Mouse (Mus musculus) lung, embryonic 16.5 days (tissue): Measurements from ENCODE around the gene Tmem121b. TPM values are rescaled to one million over a fixed set of nuclear protein-coding genes. Genes with fewer than 3 reads are reported as not detected.

Experiments used
- ATAC-seq: fragments of 200-750 bp; cut with Nextera tagmentation; 2 replicates; pipeline ENCODE4 v1.8.0; 2017; ENCODE audit warnings: low read depth, mild to moderate bottlenecking, moderate library complexity
- H3K27ac ChIP-seq: fragments of 300-500 bp; sonication (generic); 2 replicates; pipeline ENCODE4 v1.5.1; 2014; ENCODE audit warnings: mild to moderate bottlenecking, control low read depth, low read length
- H3K27me3 ChIP-seq: fragments of 300-500 bp; sonication (generic); 2 replicates; pipeline ENCODE4 v1.6.1; 2014; ENCODE audit warnings: low read depth, low read length, mixed read lengths; ENCODE audit not compliant: control insufficient read depth, insufficient read depth
- H3K36me3 ChIP-seq: fragments of 300-500 bp; sonication (generic); 2 replicates; pipeline ENCODE4 v1.6.1; 2014; ENCODE audit warnings: low read length; ENCODE audit not compliant: control insufficient read depth, insufficient read depth
- H3K4me1 ChIP-seq: fragments of 300-500 bp; sonication (generic); replicated peaks from 2 replicates; pipeline ENCODE4 v1.6.1; 2014; ENCODE audit warnings: low read length, mixed read lengths; ENCODE audit not compliant: control insufficient read depth, insufficient read depth
- H3K4me2 ChIP-seq: fragments of 300-500 bp; sonication (generic); 2 replicates; pipeline ENCODE4 v1.6.1; 2014; ENCODE audit warnings: low read depth, low read length, control low read depth
- H3K4me3 ChIP-seq: fragments of 300-500 bp; sonication (generic); 2 replicates; pipeline ENCODE4 v1.5.1; 2014; ENCODE audit warnings: mild to moderate bottlenecking, low read length, control low read depth
- H3K9ac ChIP-seq: fragments of 300-500 bp; sonication (generic); 2 replicates; pipeline ENCODE4 v1.6.1; 2014; ENCODE audit warnings: low read length, control low read depth
- H3K9me3 ChIP-seq: fragments of 300-500 bp; sonication (generic); 2 replicates; pipeline ENCODE4 v1.6.1; 2016; ENCODE audit warnings: low read length; ENCODE audit not compliant: control insufficient read depth
- WGBS: fragments of 180-500 bp; shearing (Covaris S2); extraction: QIAGEN DNeasy Blood & Tissue Kit; methylation state at CpG from one replicate; pipeline ENCODE4 v1.1.7; 2014; 5-methylcytosine and 5-hydroxymethylcytosine counted together
- polyA plus RNA-seq: library from polyadenylated mRNA; unstranded; fragments of >200 nt; fragmentation: Nextera tagmentation; extraction: Ambion mirVana; gene quantifications from 2 replicates; pipeline ENCODE4 v1.2.1, GENCODE M21; 2015

Tmem121b gene
- polyA plus RNA-seq, 1 experiment from 2014 or later, result 0.10 TPM

DNA sequence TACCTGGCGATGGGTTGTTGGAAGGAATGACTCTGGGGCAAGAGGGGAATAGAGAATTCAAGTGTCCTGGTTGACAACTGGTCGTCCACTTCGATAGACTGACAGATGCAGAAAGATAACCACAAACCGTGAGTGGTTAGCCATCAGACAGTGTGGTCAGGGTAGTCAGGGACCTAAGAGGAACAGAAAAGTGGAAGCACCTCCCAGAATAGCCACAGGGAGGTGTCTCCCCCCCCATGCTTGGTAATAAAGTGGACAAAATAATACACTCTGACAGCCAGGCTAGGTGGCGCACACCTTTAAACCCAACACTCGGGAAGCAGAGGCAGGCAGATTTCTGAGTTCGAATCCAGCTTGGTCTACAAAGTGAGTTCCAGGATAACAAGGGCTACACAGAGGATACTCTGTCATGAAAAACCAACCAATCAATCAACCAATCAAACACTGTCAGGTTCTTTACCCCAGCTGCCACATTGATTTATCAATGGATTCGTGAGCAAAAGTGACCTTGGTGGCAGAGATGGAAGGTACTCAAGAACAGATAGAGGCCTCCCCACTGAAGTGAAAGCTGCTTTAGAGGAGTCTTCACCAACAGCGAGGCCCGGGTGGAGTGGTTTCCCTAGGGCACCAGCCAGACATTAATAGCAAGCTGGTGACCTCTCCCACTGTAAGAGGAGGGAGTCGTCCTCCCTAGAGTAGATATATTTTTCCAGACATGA, 41.1 kb downstream of the Tmem121b start:
- Histone ChIP-seq H3K4me3 (no peak overlapping the region), H3K9ac (no peak overlapping the region), H3K4me1 (no peaks in the 10 kb centered on the region), H3K27me3 (no peaks in the 10 kb centered on the region), H3K9me3 (no peaks in the 10 kb centered on the region), H3K36me3 (no peaks in the 10 kb centered on the region), H3K4me2 (no peak overlapping the region), H3K27ac (no peak overlapping the region)
- no peak for ATAC-seq
- WGBS, result 82% methylated on average over 11 of the region's 11 CpGs

DNA sequence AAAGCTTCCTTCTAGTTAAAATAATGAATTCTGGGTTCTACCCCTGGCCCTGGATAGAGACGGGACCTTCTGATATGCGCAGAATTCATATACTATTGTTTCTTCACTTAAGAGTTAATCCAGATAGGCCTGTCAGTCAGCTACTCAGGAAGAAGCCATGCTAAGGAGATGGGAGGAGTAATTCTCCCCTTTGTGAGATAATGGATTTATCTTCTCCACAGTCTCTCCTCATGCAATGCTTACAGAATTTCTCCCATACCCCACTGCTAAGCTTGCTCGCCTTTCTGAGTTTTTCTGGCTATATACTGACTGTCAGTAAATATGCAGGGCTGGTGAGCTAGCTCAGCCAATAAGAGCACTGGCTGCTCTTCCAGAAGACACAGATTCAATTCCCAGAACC, 43.4 kb downstream of the Tmem121b start:
- H3K27me3 ChIP-seq, result no peaks in the 10 kb centered on the region
- WGBS, result 74% methylated on average over 3 of the region's 3 CpGs
- no peaks in the 10 kb centered on the region for H3K4me1 ChIP-seq
- H3K27ac ChIP-seq, result no peak overlapping the region
- no peak overlapping the region for H3K4me2 ChIP-seq
- no peak overlapping the region for H3K4me3 ChIP-seq
- no peaks in the 10 kb centered on the region for H3K36me3 ChIP-seq
- H3K9ac ChIP-seq, result no peak overlapping the region
- no peaks in the 10 kb centered on the region for H3K9me3 ChIP-seq
- no peak for ATAC-seq

GRCm38 (mm10) chr6:120443363-120444355, 49.9 kb downstream of the Tmem121b start:
- ATAC-seq, result no peak
- Histone ChIP-seq H3K4me1 (no peaks in the 10 kb centered on the region), H3K27ac (no peak overlapping the region), H3K4me2 (no peak overlapping the region), H3K27me3 (no peaks in the 10 kb centered on the region), H3K4me3 (no peak overlapping the region), H3K36me3 (peaks cover 20% of the 10 kb centered on the region), H3K9me3 (no peaks in the 10 kb centered on the region), H3K9ac (no peak overlapping the region)
- 68% methylated on average over 14 of the region's 14 CpGs for WGBS

DNA sequence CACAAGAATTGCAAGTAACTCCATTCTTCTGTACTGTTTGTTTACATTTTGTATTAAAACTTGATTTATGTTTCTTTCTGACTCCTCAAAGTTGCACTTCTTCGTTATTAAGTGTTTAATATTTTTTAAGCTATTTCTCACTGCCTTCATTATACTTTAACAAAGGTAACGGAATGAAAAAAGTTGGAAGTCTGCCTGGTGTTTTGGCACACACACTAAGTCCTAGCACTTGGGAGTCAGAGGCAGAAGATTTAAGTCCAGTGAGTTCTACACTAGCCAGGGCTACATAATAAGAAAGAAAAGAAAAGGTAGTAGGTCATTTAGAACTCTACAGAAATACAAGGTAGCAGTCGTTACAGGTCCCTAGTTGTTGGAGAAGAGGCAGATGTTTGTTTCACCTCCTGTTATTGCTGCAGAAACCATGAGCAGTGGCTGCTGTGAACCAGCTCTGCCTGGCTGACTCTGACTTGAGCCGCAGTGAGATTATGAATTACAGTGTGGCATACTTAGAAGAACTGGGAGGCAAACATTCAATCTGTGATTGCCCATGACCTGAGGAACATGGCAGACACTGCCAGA, 51.3 kb downstream of the Tmem121b start:
- no peak overlapping the region for H3K27ac ChIP-seq
- peaks cover 22% of the 10 kb centered on the region for H3K36me3 ChIP-seq
- 74% methylated on average over 4 of the region's 4 CpGs for WGBS
- no peak overlapping the region for H3K4me3 ChIP-seq
- no peak for ATAC-seq
- H3K4me2 ChIP-seq, result no peak overlapping the region
- H3K4me1 ChIP-seq, result no peaks in the 10 kb centered on the region
- no peaks in the 10 kb centered on the region for H3K27me3 ChIP-seq
- H3K9ac ChIP-seq, result no peak overlapping the region
- H3K9me3 ChIP-seq, result no peaks in the 10 kb centered on the region

Other genes starting within 250 kb of the Tmem121b start
- 0.33 TPM in 1 of 2 replicates, not detected in the other for gene D330020A13Rik, start 199.4 kb downstream of the Tmem121b start, polyA plus RNA-seq
- 0.25 and 0.36 TPM in 2 replicates for gene B4galnt3, start 199.2 kb downstream of the Tmem121b start, polyA plus RNA-seq
- 46.2 and 46.5 TPM in 2 replicates for gene Kdm5a, start 129.7 kb downstream of the Tmem121b start, polyA plus RNA-seq
- 25.6 and 26.7 TPM in 2 replicates for gene Ccdc77, start 129.4 kb downstream of the Tmem121b start, polyA plus RNA-seq
- gene Il17ra, start 30.6 kb downstream of the Tmem121b start, polyA plus RNA-seq, result 8.6 and 8.9 TPM in 2 replicates
- 16.4 and 16.7 TPM in 2 replicates for gene Hdhd5, start 37.5 kb upstream of the Tmem121b start, polyA plus RNA-seq
- gene Cecr2, start 172.6 kb upstream of the Tmem121b start, polyA plus RNA-seq, result 1.8 and 2.2 TPM in 2 replicates